Mouse (Mus musculus) heart, embryonic 13.5 days (tissue): ENCODE measurements around the gene Gm17617. TPM values are rescaled to one million over a fixed set of nuclear protein-coding genes. Genes with fewer than 3 reads are reported as not detected.
A peak's percentile ranks its signal among the peaks of the same experiment; 100 is the strongest.

ENCODE experiments used
- ATAC-seq: fragments of 200-750 bp; cut with Nextera tagmentation; 2 replicates; pipeline ENCODE4 v1.8.0; 2017; ENCODE audit warnings: moderate TSS enrichment; ENCODE audit not compliant: insufficient number of reproducible peaks, low FRiP score, low TSS enrichment; ENCODE audit errors: extremely low read depth
- H3K27ac ChIP-seq: fragments of 300-500 bp; sonication (generic); replicated peaks from 2 replicates; pipeline ENCODE4 v1.5.1; 2015; ENCODE audit warnings: moderate library complexity, mild to moderate bottlenecking, inconsistent platforms
- H3K27me3 ChIP-seq: fragments of 300-500 bp; sonication (generic); replicated peaks from 2 replicates; pipeline ENCODE4 v1.6.1; 2015; ENCODE audit warnings: mild to moderate bottlenecking, inconsistent platforms
- H3K36me3 ChIP-seq: fragments of 300-500 bp; sonication (generic); 2 replicates; pipeline ENCODE4 v1.6.1; 2015; ENCODE audit warnings: mild to moderate bottlenecking, inconsistent platforms
- H3K4me1 ChIP-seq: fragments of 300-500 bp; sonication (generic); 2 replicates; pipeline ENCODE4 v1.6.1; 2015; ENCODE audit warnings: inconsistent platforms
- H3K4me2 ChIP-seq: fragments of 300-500 bp; sonication (generic); 2 replicates; pipeline ENCODE4 v1.6.1; 2015; ENCODE audit warnings: inconsistent platforms, mild to moderate bottlenecking, moderate library complexity
- H3K4me3 ChIP-seq: fragments of 300-500 bp; sonication (generic); 2 replicates; pipeline ENCODE4 v1.5.1; 2015; ENCODE audit warnings: moderate library complexity, mild to moderate bottlenecking, inconsistent platforms
- H3K9ac ChIP-seq: fragments of 300-500 bp; sonication (generic); 2 replicates; pipeline ENCODE4 v1.6.1; 2015; ENCODE audit warnings: inconsistent platforms, mild to moderate bottlenecking, moderate library complexity
- H3K9me3 ChIP-seq: fragments of 300-500 bp; sonication (generic); 2 replicates; pipeline ENCODE4 v1.6.1; 2016; ENCODE audit warnings: inconsistent platforms
- WGBS: fragments of 180-500 bp; shearing (Covaris S2); methylation state at CpG from one replicate; pipeline ENCODE4 v1.1.7; 2015; ENCODE audit warnings: mixed read lengths; 5-methylcytosine and 5-hydroxymethylcytosine counted together
- polyA plus RNA-seq: library from polyadenylated mRNA; unstranded; fragments of >200 nt; fragmentation: Nextera tagmentation; extraction: Ambion mirVana; gene quantifications from 2 replicates; pipeline ENCODE4 v1.2.1, GENCODE M21; 2015

Gm17617 gene
- polyA plus RNA-seq, 1 experiment from 2014 or later = not detected

- Histone ChIP-seq H3K4me1 (peaks cover 18% of the 10 kb centered on the region), H3K27ac (no peak overlapping the region), H3K27me3 (no peaks in the 10 kb centered on the region), H3K4me2 (no peak overlapping the region), H3K36me3 (no peaks in the 10 kb centered on the region), H3K4me3 (no peak overlapping the region), H3K9ac (no peak overlapping the region), H3K9me3 (no peaks in the 10 kb centered on the region)
- 89% methylated on average over 5 of the region's 5 CpGs for WGBS
- ATAC-seq = no peak
Measured at GRCm38 (mm10) chr13:55168255-55168654, 34.9 kb upstream of the Gm17617 start.

GRCm38 (mm10) chr13:55167798-55168197 is 34.5 kb upstream of the Gm17617 start:
- H3K9ac ChIP-seq = no peak overlapping the region
- no peaks in the 10 kb centered on the region for H3K9me3 ChIP-seq
- H3K27ac ChIP-seq = no peak overlapping the region
- 81% methylated on average over 11 of the region's 11 CpGs for WGBS
- H3K36me3 ChIP-seq = no peaks in the 10 kb centered on the region
- no peaks in the 10 kb centered on the region for H3K27me3 ChIP-seq
- H3K4me2 ChIP-seq = no peak overlapping the region
- H3K4me1 ChIP-seq = peaks cover 18% of the 10 kb centered on the region
- ATAC-seq = no peak
- H3K4me3 ChIP-seq = no peak overlapping the region

GRCm38 (mm10) chr13:55166806-55167725 is 33.7 kb upstream of the Gm17617 start:
- no peak overlapping the region for H3K4me3 ChIP-seq
- H3K27ac ChIP-seq = no peak overlapping the region
- no peak for ATAC-seq
- no peaks in the 10 kb centered on the region for H3K9me3 ChIP-seq
- WGBS = 82% methylated on average over 32 of the region's 32 CpGs
- no peak overlapping the region for H3K9ac ChIP-seq
- H3K36me3 ChIP-seq = no peaks in the 10 kb centered on the region
- H3K27me3 ChIP-seq = no peaks in the 10 kb centered on the region
- H3K4me1 ChIP-seq = peaks cover 12% of the 10 kb centered on the region
- no peak overlapping the region for H3K4me2 ChIP-seq

- Histone ChIP-seq H3K9me3 (no peaks in the 10 kb centered on the region), H3K9ac (no peak overlapping the region), H3K4me3 (no peak overlapping the region), H3K36me3 (no peaks in the 10 kb centered on the region), H3K4me1 (no peaks in the 10 kb centered on the region; the same call in 1 of the 2 replicates), H3K4me2 (no peak overlapping the region), H3K27me3 (no peaks in the 10 kb centered on the region), H3K27ac (no peak overlapping the region)
- WGBS = 77% methylated on average over 16 of the region's 16 CpGs
- no peak for ATAC-seq
Measured at GRCm38 (mm10) chr13:55165831-55166339, 32.5 kb upstream of the Gm17617 start.

GRCm38 (mm10) chr13:55163553-55163952 is 30.2 kb upstream of the Gm17617 start:
- Histone ChIP-seq H3K4me2 (no peak overlapping the region), H3K27me3 (no peaks in the 10 kb centered on the region), H3K27ac (no peak overlapping the region), H3K4me3 (no peak overlapping the region), H3K9me3 (no peaks in the 10 kb centered on the region), H3K36me3 (no peaks in the 10 kb centered on the region), H3K9ac (no peak overlapping the region), H3K4me1 (no peaks in the 10 kb centered on the region)
- ATAC-seq = no peak
- WGBS = 61% methylated on average over 5 of the region's 5 CpGs

- Histone ChIP-seq H3K4me3 (no peak overlapping the region), H3K27ac (no peak overlapping the region), H3K4me2 (no peak overlapping the region), H3K27me3 (no peaks in the 10 kb centered on the region), H3K9ac (no peak overlapping the region), H3K9me3 (no peaks in the 10 kb centered on the region), H3K36me3 (no peaks in the 10 kb centered on the region), H3K4me1 (no peaks in the 10 kb centered on the region)
- 45% methylated on average over 7 of the region's 7 CpGs for WGBS
- no peak for ATAC-seq
Measured at GRCm38 (mm10) chr13:55162365-55162764, 29.0 kb upstream of the Gm17617 start.

- peaks cover 11% of the 10 kb centered on the region for H3K4me1 ChIP-seq
- H3K4me2 ChIP-seq = no peak overlapping the region
- H3K27me3 ChIP-seq = peaks cover 59% of the 10 kb centered on the region
- WGBS = 75% methylated on average over 5 of the region's 5 CpGs
- H3K36me3 ChIP-seq = no peaks in the 10 kb centered on the region
- no peaks in the 10 kb centered on the region for H3K9me3 ChIP-seq
- no peak overlapping the region for H3K4me3 ChIP-seq
- no peak for ATAC-seq
- no peak overlapping the region for H3K27ac ChIP-seq
- H3K9ac ChIP-seq = no peak overlapping the region
Measured at GRCm38 (mm10) chr13:55153951-55154350, 20.6 kb upstream of the Gm17617 start.

GRCm38 (mm10) chr13:55152621-55153415 is 19.5 kb upstream of the Gm17617 start, which contains the start of gene Fgfr4:
Fgfr4 (plus strand) TSS chr13:55152640.
- peaks cover 59% of the 10 kb centered on the region for H3K27me3 ChIP-seq
- peak; percentile 44; the same call in 1 of the 2 replicates for ATAC-seq
- peak within 1 kb of the TSS; percentile 62 for H3K4me3 ChIP-seq
- no peaks in the 10 kb centered on the region for H3K9me3 ChIP-seq
- peak within 1 kb of the TSS; percentile 77 for H3K9ac ChIP-seq
- H3K36me3 ChIP-seq = no peaks in the 10 kb centered on the region
- H3K27ac ChIP-seq = no peak within 1 kb of the TSS
- H3K4me2 ChIP-seq = peak within 1 kb of the TSS; percentile 92
- 1% methylated on average over 68 of the region's 68 CpGs for WGBS
- peaks cover 11% of the 10 kb centered on the region for H3K4me1 ChIP-seq

- H3K36me3 ChIP-seq = no peaks in the 10 kb centered on the region
- WGBS = 63% methylated on average over 2 of the region's 2 CpGs
- no peak overlapping the region for H3K4me3 ChIP-seq
- H3K4me1 ChIP-seq = peaks cover 3% of the 10 kb centered on the region; the same call in 1 of the 2 replicates
- no peaks in the 10 kb centered on the region for H3K27me3 ChIP-seq
- H3K4me2 ChIP-seq = no peak overlapping the region
- no peak overlapping the region for H3K27ac ChIP-seq
- no peaks in the 10 kb centered on the region for H3K9me3 ChIP-seq
- no peak overlapping the region for H3K9ac ChIP-seq
- no peak for ATAC-seq
Measured at GRCm38 (mm10) chr13:55140271-55140670, 6.9 kb upstream of the Gm17617 start.

- H3K9ac ChIP-seq = no peak overlapping the region
- WGBS = 8% methylated on average over 5 of the region's 5 CpGs
- peaks cover 41% of the 10 kb centered on the region for H3K36me3 ChIP-seq
- H3K4me2 ChIP-seq = no peak overlapping the region
- H3K27me3 ChIP-seq = no peaks in the 10 kb centered on the region
- H3K4me1 ChIP-seq = peaks cover 9% of the 10 kb centered on the region; the same call in 1 of the 2 replicates
- ATAC-seq = no peak
- no peak overlapping the region for H3K4me3 ChIP-seq
- H3K27ac ChIP-seq = no peak overlapping the region
- H3K9me3 ChIP-seq = no peaks in the 10 kb centered on the region
Measured at GRCm38 (mm10) chr13:55135382-55135781, 2.0 kb upstream of the Gm17617 start.

- Histone ChIP-seq H3K9ac (no peak overlapping the region), H3K36me3 (peaks cover 88% of the 10 kb centered on the region), H3K27me3 (no peaks in the 10 kb centered on the region), H3K9me3 (no peaks in the 10 kb centered on the region), H3K4me1 (no peaks in the 10 kb centered on the region), H3K4me2 (no peak overlapping the region), H3K4me3 (no peak overlapping the region), H3K27ac (no peak overlapping the region)
- 81% methylated on average over 6 of the region's 6 CpGs for WGBS
- ATAC-seq = no peak
Measured at GRCm38 (mm10) chr13:55124903-55125302, 8.4 kb downstream of the Gm17617 start.
